Mouse (Mus musculus) thymus, adult 18-20 months (tissue): Measurements from ENCODE around the gene Gm11568.
"Not testable (repeated sequence)": the region's sequence is repeated elsewhere in the genome, so short reads cannot be mapped to it uniquely, and the experiment has no call there.

Experiments used
- DNase-seq, 2 experiments: peaks; one replicate each; pipeline ENCODE4 v3.0.0; 2022; ENCODE audit warnings: mixed read lengths in 2 of 2

Gene Gm11568

DNA sequence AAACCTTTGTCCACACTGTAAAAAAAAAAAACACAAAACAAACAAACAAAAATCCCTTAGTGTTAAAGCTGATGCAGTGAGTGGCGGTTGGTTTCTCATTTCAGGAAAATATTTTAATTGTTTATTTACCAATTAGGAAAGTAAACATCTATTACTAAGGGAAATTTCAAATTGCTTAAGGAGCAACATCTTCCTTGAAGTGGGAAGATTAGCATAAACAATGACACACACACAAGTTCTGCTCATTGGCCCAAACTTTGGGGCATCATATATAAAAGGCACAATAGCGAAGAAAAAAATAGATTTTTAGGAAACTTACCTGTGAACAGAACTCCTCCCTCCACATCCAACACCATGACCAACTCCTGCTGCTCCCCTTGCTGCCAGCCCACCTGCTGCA is at the start of gene Gm11568:
Gm11568 (plus strand) TSS at position 301 of the 400 bp plus-strand sequence.
- no peak for DNase-seq

GRCm38 (mm10) chr11:99809792-99810191 is 47.9 kb upstream of the Gm11568 start, which contains the start of gene Krtap4-13:
Gene Krtap4-13 (minus strand): TSS chr11:99809892.
- DNase-seq = not testable (repeated sequence)

- DNase-seq = not testable (repeated sequence)
Measured at GRCm38 (mm10) chr11:99815566-99815965, 42.2 kb upstream of the Gm11568 start, which contains the start of gene Gm11564. Gene Gm11564 (minus strand): TSS chr11:99815666.

DNA sequence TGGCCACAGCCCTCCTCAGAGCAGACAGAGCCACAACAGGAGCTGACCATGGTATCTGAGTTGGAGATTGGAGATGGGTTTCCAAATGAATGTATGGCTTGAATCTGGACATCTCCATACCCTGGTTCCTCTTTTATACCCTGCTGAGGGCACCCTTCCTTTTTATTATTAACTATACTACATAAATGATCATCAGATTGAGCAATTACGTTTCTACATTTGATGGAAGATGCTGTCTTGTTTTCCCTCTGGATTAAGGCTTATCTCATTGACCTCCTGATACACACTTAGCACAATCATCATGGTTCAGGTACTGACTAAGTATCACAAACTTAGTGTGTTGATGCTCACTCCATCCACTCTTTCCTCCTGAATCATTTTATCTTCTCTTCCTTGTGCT is 19.8 kb upstream of the Gm11568 start, which contains the start of gene 2300003K06Rik:
2300003K06Rik (minus strand) TSS at position 101 of the 400 bp plus-strand sequence.
- DNase-seq = no peak

GRCm38 (mm10) chr11:99842185-99842584 is 15.5 kb upstream of the Gm11568 start:
- no peak for DNase-seq

DNA sequence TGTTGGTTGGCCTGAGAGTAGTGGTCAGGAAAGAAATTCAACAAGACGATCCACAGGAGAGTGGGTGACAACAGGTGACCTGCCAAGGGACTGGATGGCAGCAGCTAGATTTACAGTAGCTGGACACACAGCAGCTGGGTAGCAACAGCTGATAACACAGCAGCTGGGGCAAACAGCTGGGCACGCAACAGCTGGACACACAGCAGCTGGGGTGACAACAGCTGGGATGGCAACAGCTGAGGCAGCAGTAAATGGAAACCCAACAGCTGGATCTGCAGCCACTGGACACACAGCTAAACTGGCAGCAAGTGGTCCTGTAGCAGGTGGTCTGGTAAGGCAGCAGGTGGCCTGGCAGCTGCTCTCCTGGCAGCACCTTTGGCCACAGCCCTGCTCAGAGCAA is 11.0 kb upstream of the Gm11568 start:
- no peak for DNase-seq

DNA sequence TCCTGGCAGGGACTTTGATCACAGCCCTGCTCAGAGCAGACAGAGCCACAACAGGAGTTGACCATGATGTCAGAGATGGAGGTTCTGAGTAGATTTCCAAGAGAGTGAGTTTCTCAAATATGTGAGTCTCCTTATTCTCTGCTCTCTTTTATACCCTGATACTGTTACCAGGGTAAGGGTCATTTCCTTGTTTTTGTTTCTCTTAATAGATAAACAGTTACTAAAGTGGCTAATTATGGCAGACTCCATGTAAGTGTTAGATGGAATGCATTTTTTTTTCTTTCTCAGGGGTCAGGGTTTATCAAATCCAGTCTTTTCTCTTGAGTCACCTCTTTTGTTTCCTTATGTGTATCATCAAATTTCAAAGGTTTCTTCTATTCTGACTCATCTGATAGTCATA is 6.2 kb upstream of the Gm11568 start, which contains the start of gene Krtap4-16:
Krtap4-16 (minus strand) TSS at position 101 of the 400 bp plus-strand sequence.
- no peak for DNase-seq

GRCm38 (mm10) chr11:99854121-99854520 is 3.6 kb upstream of the Gm11568 start:
- DNase-seq = no peak

DNA sequence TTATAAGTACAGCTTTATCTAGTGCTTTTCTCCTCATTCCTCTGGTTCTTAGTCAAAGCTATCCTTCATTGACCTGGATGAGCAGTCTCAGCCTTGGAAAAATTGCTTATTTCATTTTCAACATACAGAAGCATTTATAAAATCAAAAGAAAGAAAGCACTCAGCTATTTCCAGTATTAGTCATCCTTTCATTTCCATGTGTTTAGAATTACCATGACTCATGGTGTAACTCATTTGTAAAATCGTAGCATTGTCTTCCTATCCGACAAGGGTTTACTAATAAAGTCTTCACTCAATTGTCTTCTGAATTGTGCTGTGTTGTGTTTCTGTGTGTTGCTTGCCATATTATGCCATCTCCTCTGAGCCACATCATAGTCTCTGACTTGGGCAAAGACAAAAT is 1.0 kb downstream of the Gm11568 start:
- no peak for DNase-seq

GRCm38 (mm10) chr11:99864176-99864575 is 6.5 kb downstream of the Gm11568 start, which contains the start of gene Gm11559:
Gene Gm11559 (plus strand): TSS chr11:99864476.
- DNase-seq = not testable (repeated sequence)

- not testable (repeated sequence) for DNase-seq
Measured at GRCm38 (mm10) chr11:99873089-99873488, 15.4 kb downstream of the Gm11568 start, which contains the start of gene Krtap9-1. Gene Krtap9-1 (plus strand): TSS chr11:99873389.

GRCm38 (mm10) chr11:99878887-99879286 is 21.2 kb downstream of the Gm11568 start, which contains the start of gene Gm11567:
Gene Gm11567 (plus strand): TSS chr11:99879187.
- DNase-seq = not testable (repeated sequence)

DNA sequence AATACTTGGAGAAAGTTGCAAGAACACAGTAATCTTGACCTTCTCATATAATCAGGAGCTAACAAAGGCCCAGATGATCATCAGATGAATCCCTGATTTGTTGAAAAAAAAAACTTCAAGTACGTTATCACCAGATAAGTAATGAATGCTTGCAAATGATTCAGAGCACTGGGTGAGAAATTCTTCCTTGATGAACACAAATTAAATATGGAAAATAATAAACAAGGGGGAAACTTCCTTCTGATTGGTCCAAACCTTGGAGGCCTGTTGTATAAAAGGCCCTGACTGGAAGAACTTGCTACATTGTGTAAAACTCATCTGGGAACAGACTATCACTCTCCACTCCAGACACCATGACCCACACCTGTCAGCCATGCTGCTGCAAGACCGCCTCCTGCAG is 49.9 kb downstream of the Gm11568 start, which contains the start of gene Krtap31-1:
Krtap31-1 (plus strand) TSS at position 301 of the 400 bp plus-strand sequence.
- no peak for DNase-seq
